Mouse (Mus musculus): ENCODE measurements around the gene Myh7b. TPM values are rescaled to one million over a fixed set of nuclear protein-coding genes. Genes with fewer than 3 reads are reported as not detected.

Gene Myh7b
- polyA plus RNA-seq, 1 experiment = 0.47 TPM

- WGBS = 30% methylated on average over 4 of the region's 4 CpGs
- peaks cover 10% of the 10 kb centered on the region; the same call in 1 of the 2 replicates for H3K4me1 ChIP-seq (ENCODE audit: control insufficient read depth, insufficient read depth, insufficient read length, low read length)
Measured at GRCm38 (mm10) chr2:155574700-155575099, 36.3 kb upstream of the Myh7b start.

GRCm38 (mm10) chr2:155576656-155577055 lies 34.4 kb upstream of the Myh7b start:
- Histone ChIP-seq H3K36me3 (ENCODE audit: control insufficient read depth, insufficient read depth, low read length) (peaks cover 52% of the 10 kb centered on the region), H3K4me1 (ENCODE audit: control insufficient read depth, insufficient read depth, insufficient read length, low read length) (peaks cover 5% of the 10 kb centered on the region; the same call in 1 of the 2 replicates), H3K27ac (ENCODE audit: insufficient read depth, low read depth, low read length) (no peak overlapping the region), H3K4me3 (ENCODE audit: low read depth, low read length) (no peak overlapping the region), H3K27me3 (ENCODE audit: control insufficient read depth, insufficient read depth, low read length) (no peaks in the 10 kb centered on the region)
- no peak for TF ChIP-seq POLR2A (IDR thresholded peaks at IDR 0.05; ENCODE audit: low read depth, low read length)
- TF ChIP-seq CTCF (IDR thresholded peaks at IDR 0.05; ENCODE audit: extremely low read depth, insufficient read length, insufficient replicate concordance, low read depth, low read length) = no peak
- WGBS = 90% methylated on average over 9 of the region's 9 CpGs

More at GRCm38 (mm10) chr2:155574700-155575099, 36.3 kb upstream of the Myh7b start:
- Histone ChIP-seq H3K4me3 (ENCODE audit: low read depth, low read length) (no peak overlapping the region), H3K36me3 (ENCODE audit: control insufficient read depth, insufficient read depth, low read length) (peaks cover 49% of the 10 kb centered on the region), H3K27ac (ENCODE audit: insufficient read depth, low read depth, low read length) (peak overlapping the region; percentile 76), H3K27me3 (ENCODE audit: control insufficient read depth, insufficient read depth, low read length) (no peaks in the 10 kb centered on the region)
- TF ChIP-seq CTCF (IDR thresholded peaks at IDR 0.05; ENCODE audit: extremely low read depth, insufficient read length, insufficient replicate concordance, low read depth, low read length) = no peak
- no peak for TF ChIP-seq POLR2A (IDR thresholded peaks at IDR 0.05; ENCODE audit: low read depth, low read length)

GRCm38 (mm10) chr2:155580331-155580730 lies 30.7 kb upstream of the Myh7b start:
- Histone ChIP-seq H3K36me3 (ENCODE audit: control insufficient read depth, insufficient read depth, low read length) (peaks cover 47% of the 10 kb centered on the region), H3K4me3 (ENCODE audit: low read depth, low read length) (no peak overlapping the region), H3K4me1 (ENCODE audit: control insufficient read depth, insufficient read depth, insufficient read length, low read length) (peaks cover 4% of the 10 kb centered on the region; the same call in 1 of the 2 replicates), H3K27ac (ENCODE audit: insufficient read depth, low read depth, low read length) (no peak overlapping the region), H3K27me3 (ENCODE audit: control insufficient read depth, insufficient read depth, low read length) (no peaks in the 10 kb centered on the region)
- WGBS = 93% methylated on average over 3 of the region's 3 CpGs
- TF ChIP-seq CTCF (IDR thresholded peaks at IDR 0.05; ENCODE audit: extremely low read depth, insufficient read length, insufficient replicate concordance, low read depth, low read length) (no peak), POLR2A (IDR thresholded peaks at IDR 0.05; ENCODE audit: low read depth, low read length) (no peak)

- Histone ChIP-seq H3K27me3 (ENCODE audit: control insufficient read depth, insufficient read depth, low read length) (no peaks in the 10 kb centered on the region), H3K4me1 (ENCODE audit: control insufficient read depth, insufficient read depth, insufficient read length, low read length) (peaks cover 4% of the 10 kb centered on the region; the same call in 1 of the 2 replicates), H3K4me3 (ENCODE audit: low read depth, low read length) (no peak overlapping the region), H3K27ac (ENCODE audit: insufficient read depth, low read depth, low read length) (no peak overlapping the region), H3K36me3 (ENCODE audit: control insufficient read depth, insufficient read depth, low read length) (peaks cover 29% of the 10 kb centered on the region)
- TF ChIP-seq CTCF (IDR thresholded peaks at IDR 0.05; ENCODE audit: extremely low read depth, insufficient read length, insufficient replicate concordance, low read depth, low read length) (no peak), POLR2A (IDR thresholded peaks at IDR 0.05; ENCODE audit: low read depth, low read length) (no peak)
- 56% methylated on average over 4 of the region's 4 CpGs for WGBS
Measured at GRCm38 (mm10) chr2:155582384-155582995, 28.5 kb upstream of the Myh7b start.

- Histone ChIP-seq H3K27me3 (ENCODE audit: control insufficient read depth, insufficient read depth, low read length) (no peaks in the 10 kb centered on the region), H3K36me3 (ENCODE audit: control insufficient read depth, insufficient read depth, low read length) (peaks cover 24% of the 10 kb centered on the region), H3K4me3 (ENCODE audit: low read depth, low read length) (no peak overlapping the region), H3K27ac (ENCODE audit: insufficient read depth, low read depth, low read length) (no peak overlapping the region), H3K4me1 (ENCODE audit: control insufficient read depth, insufficient read depth, insufficient read length, low read length) (peaks cover 4% of the 10 kb centered on the region; the same call in 1 of the 2 replicates)
- TF ChIP-seq CTCF (IDR thresholded peaks at IDR 0.05; ENCODE audit: extremely low read depth, insufficient read length, insufficient replicate concordance, low read depth, low read length) = no peak
- TF ChIP-seq POLR2A (IDR thresholded peaks at IDR 0.05; ENCODE audit: low read depth, low read length) = no peak
- 83% methylated on average over 5 of the region's 5 CpGs for WGBS
Measured at GRCm38 (mm10) chr2:155582996-155583395, 28.0 kb upstream of the Myh7b start.

- Histone ChIP-seq H3K27me3 (ENCODE audit: control insufficient read depth, insufficient read depth, low read length) (no peaks in the 10 kb centered on the region), H3K4me3 (ENCODE audit: low read depth, low read length) (no peak overlapping the region), H3K36me3 (ENCODE audit: control insufficient read depth, insufficient read depth, low read length) (peaks cover 17% of the 10 kb centered on the region), H3K4me1 (ENCODE audit: control insufficient read depth, insufficient read depth, insufficient read length, low read length) (peaks cover 4% of the 10 kb centered on the region; the same call in 1 of the 2 replicates), H3K27ac (ENCODE audit: insufficient read depth, low read depth, low read length) (no peak overlapping the region)
- 46% methylated on average over 5 of the region's 5 CpGs for WGBS
- no peak for TF ChIP-seq POLR2A (IDR thresholded peaks at IDR 0.05; ENCODE audit: low read depth, low read length)
- peak; percentile 71; the same call in 1 of the 2 replicates for TF ChIP-seq CTCF (IDR thresholded peaks at IDR 0.05; ENCODE audit: extremely low read depth, insufficient read length, insufficient replicate concordance, low read depth, low read length)
Measured at GRCm38 (mm10) chr2:155583927-155584530, 27.0 kb upstream of the Myh7b start.

- TF ChIP-seq POLR2A (IDR thresholded peaks at IDR 0.05; ENCODE audit: low read depth, low read length) = no peak
- no peak for TF ChIP-seq CTCF (IDR thresholded peaks at IDR 0.05; ENCODE audit: extremely low read depth, insufficient read length, insufficient replicate concordance, low read depth, low read length)
- H3K36me3 ChIP-seq (ENCODE audit: control insufficient read depth, insufficient read depth, low read length) = peaks cover 12% of the 10 kb centered on the region
- no peaks in the 10 kb centered on the region for H3K27me3 ChIP-seq (ENCODE audit: control insufficient read depth, insufficient read depth, low read length)
- H3K4me1 ChIP-seq (ENCODE audit: control insufficient read depth, insufficient read depth, insufficient read length, low read length) = peaks cover 7% of the 10 kb centered on the region; the same call in 1 of the 2 replicates
- H3K4me3 ChIP-seq (ENCODE audit: low read depth, low read length) = no peak overlapping the region
- peak overlapping the region; percentile 78 for H3K27ac ChIP-seq (ENCODE audit: insufficient read depth, low read depth, low read length)
- 45% methylated on average over 9 of the region's 9 CpGs for WGBS
Measured at GRCm38 (mm10) chr2:155585082-155585481, 25.9 kb upstream of the Myh7b start.

All from small intestine, adult 2 months (tissue).